In genomic region chrX:12079059-12079308, GRCm38 (mm10) we compare ENCODE assay signal across 8 mouse cellular contexts.
DNase-seq lines count a peak whose midpoint lies in the region; ATAC-seq and TF ChIP-seq lines count a peak whose summit lies in the region.

No protein-coding gene starts in this region.

- peaks cover 74% of the 10 kb centered on the region for H3K27me3 ChIP-seq in heart, embryonic 11.5 days (ENCODE audit: control insufficient read depth, insufficient read depth, low read length)
- H3K27me3 ChIP-seq in forebrain, embryonic 10.5 days (ENCODE audit: poor library complexity, severe bottlenecking): peaks cover 100% of the 10 kb centered on the region
- peaks cover 62% of the 10 kb centered on the region for H3K27me3 ChIP-seq in liver, embryonic 14.5 days (ENCODE audit: control insufficient read depth, insufficient read depth, low read length)

- peak overlapping the region; percentile 90 for H3K27ac ChIP-seq in heart, embryonic 11.5 days (ENCODE audit: low read depth, low read length)
- peak overlapping the region; percentile 92 for H3K27ac ChIP-seq in forebrain, embryonic 10.5 days
- no peak overlapping the region for H3K27ac ChIP-seq in liver, embryonic 14.5 days

- H3K4me1 ChIP-seq in heart, embryonic 11.5 days (ENCODE audit: control insufficient read depth, insufficient read depth, low read length): peaks cover 7% of the 10 kb centered on the region; the same call in 1 of the 2 replicates
- H3K4me1 ChIP-seq in forebrain, embryonic 10.5 days: peaks cover 68% of the 10 kb centered on the region
- peaks cover 0 to 5% of the 10 kb centered on the region in 2 experiments; a peak in 2 of 4 replicates for H3K4me1 ChIP-seq in liver, embryonic 14.5 days (replicated peaks; ENCODE audit: control insufficient read depth in 2 of 2, insufficient read depth in 2 of 2, low read length in 1 of 2)

- H3K4me3 ChIP-seq in heart, embryonic 11.5 days (ENCODE audit: low read depth, low read length): peak overlapping the region; percentile 67
- peak overlapping the region; percentile 67 for H3K4me3 ChIP-seq in forebrain, embryonic 10.5 days
- peak overlapping the region; percentile 66 to 77 for H3K4me3 ChIP-seq in liver, embryonic 14.5 days (ENCODE audit: insufficient read depth in 1 of 2, low read depth in 2 of 2, low read length in 2 of 2)

- intact Hi-C loops in left cerebral cortex, postnatal 4 days (cut with DNase I): no loop called here

- peak overlapping the region; percentile 84 for H3K4me2 ChIP-seq in heart, embryonic 11.5 days
- peak overlapping the region; percentile 90 for H3K4me2 ChIP-seq in liver, embryonic 14.5 days (ENCODE audit: low read depth)

- under 1% methylated on average over 26 of the region's 27 CpGs for WGBS in heart, embryonic 11.5 days (ENCODE audit: insufficient replicate concordance)
- 2% methylated on average over 27 of the region's 27 CpGs for WGBS in forebrain, embryonic 10.5 days
- 4% methylated on average over 27 of the region's 27 CpGs for WGBS in liver, embryonic 14.5 days (ENCODE audit: insufficient replicate concordance)

- no peak for ATAC-seq in heart, embryonic 11.5 days (replicated peaks; ENCODE audit: insufficient number of reproducible peaks, low FRiP score, low TSS enrichment)
- no peak; the same call in 1 of the 2 replicates for ATAC-seq in liver, embryonic 14.5 days (ENCODE audit: insufficient read depth)

- DNase-seq in heart, adult 9 months (ENCODE audit: low spot score in 2 of 2): no peak
- peak; percentile 40 for DNase-seq in 416B (ENCODE audit: low read depth)
- peak; percentile 46 for DNase-seq in forebrain, embryonic 10.5 days (ENCODE audit: extremely low spot score, low spot score)
- DNase-seq in liver, embryonic 14.5 days (ENCODE audit: low read depth in 3 of 3, low spot score in 3 of 3): no peak
- no peak for DNase-seq in left cerebral cortex, postnatal 4 days
- DNase-seq in left cerebral cortex, adult 8-10 months (ENCODE audit: low spot score in 2 of 2): no peak
- no peak for DNase-seq in lung, postnatal 36 days

- no peaks in the 10 kb centered on the region for H3K9me3 ChIP-seq in heart, embryonic 11.5 days (replicated peaks; ENCODE audit: control insufficient read depth, low read length)
- no peaks in the 10 kb centered on the region for H3K9me3 ChIP-seq in forebrain, embryonic 10.5 days
- H3K9me3 ChIP-seq in liver, embryonic 14.5 days (ENCODE audit: control insufficient read depth, low read length): no peaks in the 10 kb centered on the region

- H3K36me3 ChIP-seq in heart, embryonic 11.5 days (ENCODE audit: control insufficient read depth, insufficient read depth, low read length): no peaks in the 10 kb centered on the region
- H3K36me3 ChIP-seq in forebrain, embryonic 10.5 days (replicated peaks): no peaks in the 10 kb centered on the region
- H3K36me3 ChIP-seq in liver, embryonic 14.5 days (replicated peaks; ENCODE audit: control insufficient read depth, insufficient read depth, low read depth): no peaks in the 10 kb centered on the region

- H3K9ac ChIP-seq in heart, embryonic 11.5 days (ENCODE audit: low read depth, low read length): peak overlapping the region; percentile 87
- H3K9ac ChIP-seq in liver, embryonic 14.5 days (replicated peaks): peak overlapping the region; percentile 56

- TF ChIP-seq CTCF in liver, embryonic 14.5 days (IDR thresholded peaks at IDR 0.05; ENCODE audit: low read depth): no peak

- TF ChIP-seq EP300 in liver, embryonic 14.5 days (IDR thresholded peaks at IDR 0.05; ENCODE audit: low read depth): no peak

Comparison
In these comparisons a context has a peak if more than half of its experiments do, and no peak if none do; other contexts are left out.
1. DNase-seq: peak in 416B (single experiment) and forebrain, embryonic 10.5 days (single experiment); none in heart, adult 9 months (0 of 2), liver, embryonic 14.5 days (0 of 3), left cerebral cortex, postnatal 4 days (single experiment), left cerebral cortex, adult 8-10 months (0 of 2) and lung, postnatal 36 days (single experiment).
2. Peak in every context shown above with its lines, with median percentiles within 50 percentile points of each other: H3K4me3 ChIP-seq.